Mouse (Mus musculus) c-Kit-negative CD71-positive TER-119-positive erythroid progenitor cells, embryonic 14.5 days (primary cell): ENCODE data around the gene H2afy2.

ENCODE experiments used
- DNase-seq: peaks from one replicate; pipeline ENCODE4 v3.0.0-alpha.2; 2013; ENCODE audit warnings: low read depth, low spot score

Gene H2afy2

DNA sequence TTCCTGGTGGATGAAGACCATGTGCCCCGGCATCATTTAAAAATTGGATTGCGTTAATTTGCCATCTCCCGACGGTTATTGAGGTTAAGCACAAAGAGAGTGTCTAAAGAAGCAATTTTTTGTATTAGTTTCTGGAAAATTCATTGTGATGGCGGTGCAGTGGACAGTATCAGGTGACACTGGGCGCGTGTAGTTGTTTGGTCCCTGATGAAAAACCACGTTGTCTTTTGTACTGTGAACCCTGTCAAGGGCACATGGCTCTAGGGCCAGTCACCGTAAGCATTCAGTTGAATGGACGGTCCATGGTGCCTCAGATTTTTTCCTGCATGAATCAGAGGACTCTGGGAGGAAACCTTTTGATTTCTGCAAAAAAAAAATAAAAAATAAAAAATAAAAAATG, 467 bp upstream of the H2afy2 start:
- DNase-seq: no peak

DNA sequence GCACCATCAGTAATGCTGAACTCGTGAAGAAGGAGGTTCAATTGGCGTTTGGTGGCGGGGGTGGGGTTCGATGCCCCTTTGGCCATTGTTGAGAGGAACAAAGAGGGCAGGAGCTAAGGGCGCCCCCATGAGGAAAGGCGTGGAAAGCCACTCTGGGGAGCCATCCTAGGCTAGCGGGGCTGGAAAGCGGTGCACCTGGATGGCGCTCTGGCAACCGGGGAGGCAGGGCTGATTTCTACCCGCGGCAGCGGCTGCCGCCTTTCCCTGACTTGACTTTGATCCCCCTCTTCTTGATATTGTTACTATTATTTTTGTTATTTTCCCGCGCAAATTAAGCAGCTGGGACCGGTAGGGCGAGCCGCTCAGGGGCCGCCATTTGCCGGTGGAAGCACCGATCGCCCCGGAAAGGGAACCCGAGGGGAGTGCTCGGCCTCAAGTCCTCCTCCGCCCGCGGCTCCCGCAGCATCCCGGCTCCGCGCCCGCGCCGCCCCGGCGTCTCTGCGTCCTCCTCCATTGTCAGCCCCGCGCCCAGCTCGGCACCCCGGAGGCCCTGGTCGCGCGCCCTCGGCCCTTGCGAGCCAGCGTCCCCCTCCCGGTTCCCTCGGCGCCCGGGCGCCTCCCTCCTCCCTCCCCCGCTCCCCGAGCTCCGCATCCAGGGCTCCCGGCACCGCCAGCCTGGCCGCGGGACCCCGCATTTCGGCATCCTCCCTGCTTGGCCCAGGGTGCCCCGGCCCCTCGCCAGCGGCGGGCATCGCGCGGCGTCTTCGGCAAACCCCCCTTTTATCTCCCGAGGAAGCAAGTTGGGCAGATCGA, 942 bp downstream of the H2afy2 start:
- no peak for DNase-seq

DNA sequence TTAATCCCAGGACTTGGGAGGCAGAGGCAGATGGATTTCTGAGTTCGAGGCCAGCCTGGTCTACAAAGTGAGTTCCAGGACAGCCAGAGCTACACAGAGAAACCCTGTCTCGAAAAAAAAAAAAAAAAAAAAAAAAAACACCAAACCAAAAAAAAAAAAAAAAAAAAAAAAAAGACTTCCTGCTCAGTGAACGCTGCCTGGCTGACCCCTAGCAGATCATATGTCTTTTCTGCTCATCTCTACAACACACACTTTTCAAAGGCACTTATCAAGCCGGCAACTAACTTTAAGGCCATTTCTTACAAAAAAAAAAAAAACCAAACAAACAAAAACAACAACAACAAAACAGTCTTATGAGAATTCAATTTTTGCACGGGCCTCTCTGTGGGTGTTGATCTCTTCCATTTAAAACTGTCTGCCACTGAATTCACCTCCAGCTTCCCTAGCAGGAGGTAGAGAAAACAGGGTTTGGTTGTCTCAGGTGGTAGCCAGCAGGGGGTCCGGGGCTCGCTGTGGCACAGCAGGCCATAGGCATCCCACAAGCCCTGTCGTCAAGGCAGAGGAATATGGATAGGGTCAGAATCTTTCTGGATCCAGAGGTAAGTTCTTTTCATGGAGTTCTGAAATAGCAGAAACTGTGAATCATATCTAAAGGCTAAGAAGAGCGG, 2.4 kb downstream of the H2afy2 start:
- DNase-seq: no peak

DNA sequence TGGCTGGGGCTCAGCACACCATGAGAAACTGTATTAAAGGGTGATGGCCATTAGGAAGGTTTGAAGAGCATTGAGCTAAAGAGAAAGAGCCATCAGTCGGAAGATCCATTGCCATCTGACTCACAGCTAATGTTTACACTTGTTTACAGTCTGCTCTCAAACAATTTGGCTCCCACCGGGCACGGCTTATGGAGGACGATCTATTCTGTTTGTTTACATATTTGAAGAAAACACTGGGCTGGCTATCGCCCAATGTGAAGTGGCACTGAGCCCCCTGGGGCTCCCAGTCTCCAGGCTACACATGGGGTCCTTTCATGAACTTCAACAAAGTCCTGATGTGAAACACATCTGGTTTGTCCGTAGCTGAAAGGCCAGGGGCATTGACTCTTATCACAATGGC, 17.1 kb downstream of the H2afy2 start:
- no peak for DNase-seq

DNA sequence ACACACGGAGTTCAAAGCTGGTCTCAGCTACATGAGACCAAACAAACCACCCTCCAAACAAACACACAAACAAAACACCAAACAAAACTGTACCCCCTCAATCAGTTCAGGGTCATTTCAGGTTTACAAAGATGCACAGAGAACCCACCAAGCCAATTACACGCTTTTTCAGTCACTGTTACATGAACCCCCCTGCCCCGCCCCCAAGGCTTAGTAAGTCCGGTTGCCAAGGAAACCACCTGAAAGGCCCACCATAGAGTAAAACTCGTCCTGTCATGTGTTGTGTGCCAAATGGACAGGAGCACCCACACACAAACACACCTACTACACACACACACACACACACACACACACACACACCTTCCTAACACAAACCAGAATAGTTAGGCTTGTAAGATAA, 18.4 kb downstream of the H2afy2 start:
- DNase-seq: no peak

DNA sequence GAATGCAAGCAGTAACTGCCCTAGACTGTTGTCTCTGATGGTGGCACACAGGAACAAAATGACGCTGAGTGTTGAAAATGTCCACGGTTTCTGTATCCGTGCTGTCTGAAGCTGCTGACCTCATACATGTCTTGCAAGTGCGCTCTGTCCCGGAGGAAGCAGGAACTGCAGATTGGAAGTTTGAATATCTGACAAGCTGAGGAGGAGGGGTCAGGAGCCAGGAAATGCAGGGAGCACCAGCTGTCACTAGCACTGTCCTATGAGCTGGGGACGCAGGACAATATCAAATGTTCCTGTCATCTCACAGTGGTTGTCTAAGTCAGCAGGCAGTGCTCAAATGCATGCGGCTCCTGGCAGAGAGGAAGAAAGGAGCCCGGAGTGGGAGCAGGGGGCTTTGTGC, 19.3 kb downstream of the H2afy2 start:
- no peak for DNase-seq

DNA sequence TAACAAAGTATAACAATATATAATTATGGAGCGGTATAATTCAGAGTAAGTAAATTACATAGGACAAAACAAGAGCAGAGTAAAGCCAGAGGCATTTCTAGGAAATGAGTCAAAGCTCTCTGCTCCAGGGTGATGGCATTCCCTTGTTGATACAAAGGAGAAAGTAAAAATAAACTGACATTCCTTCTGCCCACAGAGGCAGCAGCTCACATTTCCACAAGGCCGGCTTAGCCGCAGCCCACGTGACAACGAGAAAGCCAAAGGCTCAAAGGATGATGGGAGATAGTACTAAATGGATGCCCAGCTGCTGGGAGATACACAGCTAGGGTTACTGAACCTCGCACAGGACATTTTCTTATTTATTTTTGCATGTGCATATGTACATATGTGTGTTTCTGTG, 24.1 kb downstream of the H2afy2 start:
- DNase-seq: no peak

DNA sequence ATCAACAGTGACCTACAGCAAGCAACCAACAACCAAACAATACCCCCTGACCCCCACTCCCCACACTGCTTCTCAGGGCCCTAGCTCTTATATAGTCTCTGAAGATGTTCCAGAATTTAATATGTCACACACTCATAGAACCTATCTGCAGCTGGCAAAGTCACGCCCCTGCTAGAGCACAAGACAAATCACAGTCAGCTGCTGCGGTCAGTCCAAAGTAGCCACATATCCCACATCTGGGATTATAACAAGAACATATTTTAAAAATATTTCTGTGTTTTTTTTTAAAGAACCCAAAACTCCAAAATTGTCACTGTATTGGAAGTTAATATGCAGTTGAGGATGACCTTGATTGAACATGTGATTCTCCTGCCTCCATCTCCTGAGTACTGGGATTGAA, 25.0 kb downstream of the H2afy2 start:
- no peak for DNase-seq

DNA sequence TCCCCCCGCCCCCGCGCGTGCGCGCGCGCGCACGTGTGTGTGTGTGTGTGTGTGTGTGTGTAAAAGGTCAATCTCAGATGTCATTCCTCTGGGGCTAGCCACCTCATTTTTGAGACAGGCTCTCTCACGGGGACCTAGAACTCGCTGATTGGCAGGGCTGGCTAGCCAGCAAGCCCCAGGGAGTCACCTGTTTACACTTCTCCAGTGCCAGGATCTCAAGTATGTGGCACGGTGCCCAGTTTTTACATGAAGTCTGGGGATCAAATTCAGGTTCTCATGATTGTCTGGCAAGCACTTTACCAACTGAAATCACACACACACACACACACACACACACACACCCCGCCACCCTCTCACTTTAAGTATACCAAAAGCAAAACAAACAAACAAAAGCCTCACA, 26.9 kb downstream of the H2afy2 start:
- no peak for DNase-seq

DNA sequence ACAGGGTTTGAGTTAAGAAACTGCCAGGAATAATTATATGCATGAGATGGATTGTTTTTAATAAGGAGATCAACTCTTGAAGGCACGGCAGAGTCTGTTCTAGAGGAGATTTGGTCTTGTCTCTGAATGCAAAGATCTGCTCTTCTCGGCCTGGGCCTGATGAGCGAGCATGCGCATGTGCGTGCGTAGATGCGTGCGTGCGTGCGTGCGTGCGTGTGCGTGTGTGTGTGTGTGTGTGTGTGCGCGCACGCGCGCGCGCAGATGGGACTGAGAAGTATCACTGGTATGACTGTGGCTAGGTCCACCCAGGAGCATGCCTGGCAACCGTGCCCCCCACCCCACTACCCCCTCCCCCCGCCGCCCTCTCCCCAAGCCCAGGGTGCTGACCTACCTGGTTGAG, 30.9 kb downstream of the H2afy2 start:
- no peak for DNase-seq

DNA sequence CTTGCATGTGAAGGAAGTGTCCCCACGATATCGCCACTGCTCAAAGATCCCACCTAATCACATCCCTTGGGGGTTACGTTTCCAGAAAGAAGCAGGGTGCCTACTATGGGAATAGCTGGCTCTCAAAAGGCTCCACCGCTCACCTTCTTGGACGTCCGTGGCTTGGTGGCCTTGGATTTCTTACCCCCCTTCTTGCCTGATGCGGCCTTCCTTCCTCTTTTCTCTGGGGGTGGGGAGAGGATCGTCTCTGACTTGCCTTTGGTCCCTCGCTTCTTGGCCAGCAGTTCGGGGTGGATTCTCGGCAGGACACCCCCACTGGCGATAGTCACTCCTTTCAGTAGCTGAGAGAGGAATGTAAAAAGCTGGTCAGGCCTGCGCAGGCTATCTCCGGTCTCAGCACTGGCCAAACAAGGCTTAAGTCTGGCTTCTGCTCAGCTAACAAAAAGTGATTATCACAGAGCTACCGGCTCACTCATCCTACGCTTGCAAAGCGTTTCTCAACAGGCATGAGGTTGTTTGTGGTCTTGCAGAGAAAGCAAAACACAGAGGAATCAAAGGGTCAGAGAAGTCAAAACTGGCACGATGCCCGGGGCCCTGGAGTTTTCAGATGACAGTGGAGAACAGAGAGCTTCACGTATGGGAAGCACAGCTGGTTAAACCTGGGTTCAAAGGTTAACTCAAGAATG, 32.3 kb downstream of the H2afy2 start:
- DNase-seq: no peak

DNA sequence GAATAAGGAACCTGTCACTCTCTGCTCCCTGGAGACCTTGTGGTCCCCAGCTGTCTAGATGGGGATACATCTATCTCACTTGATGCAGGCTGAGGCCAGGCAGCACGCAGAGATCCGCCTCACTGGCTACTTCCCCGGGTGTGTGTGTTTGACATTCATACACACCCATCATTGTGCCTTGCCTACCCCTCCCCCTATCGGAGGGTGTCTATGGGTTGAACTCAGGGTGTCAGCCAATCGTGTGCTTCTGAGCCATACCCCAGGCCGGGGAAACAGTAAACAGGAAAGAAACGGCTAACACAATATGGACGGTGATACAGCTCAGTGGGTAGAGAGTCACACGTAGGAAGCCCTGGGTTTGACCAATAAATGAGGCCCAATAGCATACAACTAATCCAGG, 33.9 kb downstream of the H2afy2 start:
- DNase-seq: no peak

DNA sequence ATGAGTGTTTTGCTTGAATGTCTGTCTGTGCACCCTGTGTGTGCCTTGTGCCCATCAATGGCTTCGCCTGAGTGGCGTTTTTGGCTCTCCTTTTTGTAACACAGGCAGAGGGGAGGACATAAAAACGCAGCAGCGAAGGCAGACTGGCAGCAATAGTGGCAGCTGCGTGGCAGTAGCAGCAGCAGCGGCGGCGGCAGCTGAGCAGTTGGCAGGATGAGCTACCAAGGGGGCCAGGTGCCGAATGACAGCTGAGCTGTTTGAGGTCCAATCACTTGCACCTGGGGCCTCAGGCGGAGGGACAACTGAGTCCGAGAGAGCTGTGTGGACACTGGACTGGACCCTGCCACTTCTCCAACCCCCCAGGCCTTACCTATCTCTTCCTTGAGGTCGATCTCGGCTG, 36.6 kb downstream of the H2afy2 start:
- no peak for DNase-seq

DNA sequence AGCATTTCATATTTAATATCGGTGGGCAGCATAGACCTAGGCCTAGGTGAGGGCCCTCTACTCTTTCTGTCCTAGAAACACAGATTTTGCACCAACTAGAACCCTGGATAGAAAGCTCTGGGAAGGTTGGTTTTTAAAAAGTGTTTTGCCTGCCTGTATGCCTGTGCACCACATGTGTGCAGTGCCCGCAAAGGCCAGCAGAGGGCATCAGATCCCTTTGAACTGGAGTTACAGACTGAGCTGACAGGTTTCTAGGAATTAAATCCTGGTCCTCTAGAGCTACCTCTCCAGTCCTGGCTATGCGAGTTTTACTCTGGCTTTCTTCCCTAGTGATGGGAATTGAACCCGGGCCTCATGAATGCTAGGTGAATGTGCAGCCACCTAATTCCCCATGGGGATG, 38.8 kb downstream of the H2afy2 start:
- DNase-seq: no peak

DNA sequence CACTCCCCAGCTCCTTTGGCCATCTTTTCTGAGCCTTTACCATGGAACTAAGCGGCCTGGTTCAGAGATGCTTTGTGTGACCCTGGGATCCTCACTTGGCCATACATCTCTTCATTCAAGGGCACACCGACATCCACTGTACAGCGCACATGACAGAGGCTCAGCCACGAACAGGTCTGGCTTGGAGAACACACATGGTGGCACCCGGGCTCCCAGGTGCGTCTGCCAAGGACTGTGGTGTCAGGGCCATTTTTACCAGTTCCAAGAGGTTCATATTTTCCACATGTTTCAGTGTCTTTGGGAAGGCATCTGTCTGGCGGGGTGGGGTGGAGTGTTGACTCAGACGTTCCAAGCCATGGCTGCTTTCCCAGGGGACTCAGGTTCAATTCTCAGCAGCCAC, 41.6 kb downstream of the H2afy2 start:
- no peak for DNase-seq

DNA sequence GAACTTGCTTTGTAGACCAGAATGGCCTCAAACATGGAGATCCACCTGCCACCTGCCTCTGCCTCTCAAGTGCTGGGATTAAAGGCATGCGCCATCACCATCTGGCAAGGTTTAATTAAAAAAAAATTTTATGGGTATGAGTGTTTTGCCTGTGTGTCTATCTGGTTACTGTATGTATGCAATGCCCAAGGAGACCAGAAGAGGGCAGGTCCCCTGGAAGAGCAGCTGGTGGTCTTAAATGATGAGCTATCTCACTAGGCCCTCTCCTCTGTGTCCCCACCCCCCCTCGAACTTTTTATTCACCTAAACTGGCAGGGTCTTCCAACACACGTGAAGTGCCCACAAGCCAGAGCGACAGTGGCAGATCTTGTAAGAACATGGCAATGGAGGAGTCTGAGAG, 42.1 kb downstream of the H2afy2 start:
- DNase-seq: no peak

DNA sequence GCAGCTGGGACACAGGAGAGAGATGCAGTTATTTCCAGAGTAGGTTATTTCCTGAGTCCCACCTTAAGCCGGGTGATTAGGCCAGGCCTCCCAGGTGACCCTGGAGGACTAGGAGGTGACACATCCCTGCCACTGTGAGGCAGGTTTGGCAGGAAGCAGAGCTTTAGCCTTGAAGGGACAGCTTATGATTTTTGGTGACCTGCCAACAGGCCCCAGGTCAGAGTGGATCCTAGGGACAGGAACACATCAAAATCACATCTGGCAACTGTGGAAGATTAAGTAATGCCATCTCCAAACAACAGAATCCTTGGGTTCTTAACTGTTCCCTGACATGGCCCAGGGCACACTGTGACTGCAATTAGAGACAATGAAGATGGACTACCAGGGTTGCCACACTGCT, 42.6 kb downstream of the H2afy2 start:
- DNase-seq: no peak

DNA sequence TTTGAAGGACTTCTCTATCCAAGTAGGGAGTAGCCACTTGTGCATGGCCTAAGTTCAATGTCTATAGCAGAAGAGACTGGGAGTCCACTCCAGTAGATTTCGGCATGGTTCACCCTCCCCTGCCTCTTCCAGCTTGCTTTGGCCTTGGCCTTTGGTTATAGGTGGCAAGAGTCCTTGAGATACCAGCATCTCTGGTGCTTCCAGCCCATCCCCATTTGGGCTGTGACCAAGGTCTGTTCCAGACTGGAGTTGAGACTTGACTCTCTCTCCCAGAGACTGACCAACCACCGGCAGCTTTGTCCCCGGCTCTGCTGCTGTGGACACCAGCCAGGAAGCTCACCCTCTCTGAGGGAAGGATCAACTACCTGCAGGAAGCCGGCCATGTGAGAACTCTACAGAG, 45.8 kb downstream of the H2afy2 start:
- DNase-seq: no peak

DNA sequence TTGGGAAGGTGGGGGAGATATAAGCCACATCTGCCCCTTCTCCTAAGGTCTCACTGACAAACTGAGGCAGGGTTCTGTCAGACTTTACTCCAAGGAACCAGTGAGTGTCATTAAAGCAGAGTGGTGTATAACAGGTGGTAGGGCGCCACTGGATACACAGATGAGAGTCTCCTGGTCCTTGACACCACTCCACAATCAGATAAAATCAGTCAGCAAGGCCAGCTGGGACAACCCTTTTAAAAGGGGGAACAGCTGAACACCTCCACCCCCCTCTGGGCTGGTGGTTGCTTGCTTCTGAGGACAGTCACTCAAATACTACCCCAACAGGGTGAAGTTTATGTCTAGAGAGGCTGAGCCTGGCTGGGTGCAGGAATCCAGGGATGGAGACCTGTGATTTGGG, 46.4 kb downstream of the H2afy2 start:
- no peak for DNase-seq

DNA sequence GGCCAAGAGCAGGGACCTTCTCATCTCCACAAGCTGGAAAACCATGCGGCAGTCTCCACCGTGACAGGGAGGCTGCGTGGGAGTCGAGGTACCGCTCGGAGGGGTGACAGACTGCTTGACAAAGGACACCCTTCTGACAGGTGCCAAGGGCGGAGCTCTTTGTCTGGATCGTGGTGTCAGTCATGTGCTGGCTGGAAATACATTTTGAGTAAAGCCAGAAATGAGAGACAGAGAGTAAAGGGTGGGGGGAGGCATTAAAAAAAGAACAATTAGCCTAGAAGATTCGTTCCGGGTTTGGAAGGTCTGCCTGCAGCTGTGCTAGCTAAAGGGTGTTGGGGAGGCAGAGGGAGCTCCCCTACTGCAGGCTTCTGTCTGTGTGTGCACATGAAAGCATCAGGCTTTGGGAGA, 47.3 kb downstream of the H2afy2 start:
- DNase-seq: no peak

DNA sequence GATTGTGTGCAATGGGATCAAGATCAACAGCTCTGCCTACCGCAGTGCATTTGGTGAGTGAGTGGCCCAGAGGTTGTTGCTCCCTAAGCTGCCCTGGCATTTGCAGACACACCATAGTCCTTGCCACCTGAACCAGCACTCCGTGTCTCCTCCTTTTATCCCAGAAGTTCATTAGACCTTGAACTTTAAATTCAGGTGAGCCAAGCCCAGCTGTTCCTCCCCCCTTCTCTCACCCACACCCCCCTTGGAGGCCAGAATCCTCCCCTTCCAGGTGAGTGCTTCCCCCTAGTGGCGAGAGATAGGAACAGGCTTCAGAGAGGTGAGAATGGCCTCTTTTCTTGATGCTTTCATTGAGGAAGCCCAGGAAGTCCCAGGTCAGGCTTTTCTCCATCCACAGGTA, 49.6 kb downstream of the H2afy2 start:
- peak; percentile 11 for DNase-seq

DNA sequence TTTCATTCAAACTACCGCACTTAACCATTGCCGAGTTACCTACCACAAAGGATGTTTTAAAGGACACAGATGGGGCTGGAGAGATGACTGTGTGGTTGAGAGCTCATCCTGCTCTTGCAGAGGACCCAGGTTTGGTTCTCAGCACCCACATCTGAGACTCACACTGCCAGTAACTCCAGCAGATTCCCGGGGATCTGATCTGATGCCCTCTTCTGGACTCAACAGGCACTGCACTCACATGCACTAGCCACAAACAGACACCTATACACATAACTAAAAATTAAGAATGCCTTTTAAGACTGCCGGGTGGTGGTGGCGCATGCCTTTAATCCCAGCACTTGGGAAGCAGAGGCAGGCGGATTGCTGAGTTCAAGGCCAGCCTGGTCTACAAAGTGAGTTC, 53.8 kb downstream of the H2afy2 start:
- no peak for DNase-seq

DNA sequence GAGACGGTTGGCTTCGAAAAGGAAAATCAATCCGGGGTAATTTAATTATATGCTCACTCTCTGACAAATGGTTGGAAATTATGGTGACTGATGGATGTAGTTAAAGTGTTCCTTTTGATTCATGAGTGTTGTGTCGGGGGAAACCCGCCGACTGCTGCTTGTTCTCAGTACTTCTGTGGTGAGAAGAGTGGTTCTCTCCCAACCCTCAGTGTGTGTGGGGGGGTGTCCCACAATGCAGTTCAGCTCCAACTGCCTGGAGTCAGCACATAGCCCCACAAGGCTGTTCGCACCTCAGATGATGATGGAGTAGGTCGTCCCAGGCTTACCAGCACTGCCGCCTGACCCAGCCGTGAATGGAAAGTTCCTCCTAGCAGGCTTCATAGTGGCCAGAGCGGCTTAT, 54.8 kb downstream of the H2afy2 start:
- no peak for DNase-seq
